Mouse (Mus musculus): Measurements from ENCODE around the gene Gcm1. TPM values are rescaled to one million over a fixed set of nuclear protein-coding genes. Genes with fewer than 3 reads are reported as not detected.
A peak's percentile ranks its signal among the peaks of the same experiment; 100 is the strongest.
"Not testable (repeated sequence)": the region's sequence is repeated elsewhere in the genome, so short reads cannot be mapped to it uniquely, and the experiment has no call there.

Gene Gcm1
- total and polyA plus RNA-seq, 2 experiments from 2014 or later, result 0.09 to 0.10 TPM

DNA sequence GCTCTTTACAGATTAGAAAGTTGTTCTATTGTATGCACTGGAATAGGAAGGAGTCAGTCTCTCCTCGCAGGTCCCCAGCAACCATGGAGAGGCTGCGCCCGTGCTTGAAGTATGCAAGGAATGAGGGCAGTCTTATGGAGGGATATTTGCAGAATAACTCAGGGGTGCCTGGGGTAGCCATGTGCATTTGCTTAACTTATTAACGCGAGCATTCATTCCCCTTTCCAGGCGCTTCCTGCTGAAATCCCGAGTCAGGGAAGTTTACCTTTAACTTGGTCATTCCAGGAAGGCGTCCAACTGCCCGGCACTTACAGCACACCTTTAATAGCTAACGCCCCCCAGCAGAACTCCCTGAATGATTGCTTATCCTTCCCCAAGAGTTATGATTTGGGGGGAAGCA is 12.4 kb downstream of the Gcm1 start:
- 65% methylated on average over 10 of the region's 10 CpGs for whole genome bisulfite sequencing
- Histone ChIP-seq H3K4me3 (ENCODE audit: low read length) (no peak overlapping the region), H3K4me1 (ENCODE audit: insufficient read depth, low read length) (no peaks in the 10 kb centered on the region), H3K4me2 (ENCODE audit: low read depth, low read length) (no peak overlapping the region), H3K27me3 (ENCODE audit: insufficient read depth, low read length) (no peaks in the 10 kb centered on the region), H3K9me3 (ENCODE audit: low read length) (no peaks in the 10 kb centered on the region), H3K27ac (no peak overlapping the region), H3K9ac (replicated peaks; ENCODE audit: low read length) (no peak overlapping the region), H3K36me3 (ENCODE audit: insufficient read depth, low read length) (no peaks in the 10 kb centered on the region)
- TF ChIP-seq CTCF (IDR thresholded peaks at IDR 0.05; ENCODE audit: low read depth), result no peak
- ATAC-seq, result no peak
- no peak for DNase-seq (ENCODE audit: low spot score)

DNA sequence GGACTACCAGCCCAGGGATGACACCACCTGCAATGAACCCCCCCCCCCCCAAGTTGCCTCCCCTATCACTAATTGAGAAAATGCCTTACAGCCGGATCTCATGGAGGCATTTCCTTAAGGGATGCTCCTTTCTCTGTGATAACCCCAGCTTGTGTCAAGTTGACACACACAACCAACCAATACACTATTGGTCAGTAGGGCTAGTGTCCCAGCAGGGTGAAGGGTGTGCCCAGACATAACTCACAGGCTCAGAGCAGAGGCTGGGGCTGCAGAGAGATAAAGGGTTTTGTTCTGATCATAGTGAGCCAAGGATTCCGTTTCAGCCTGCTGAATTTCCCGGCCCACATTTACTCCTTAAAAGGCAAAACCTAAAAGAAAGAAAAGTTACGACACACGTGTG is 18.8 kb downstream of the Gcm1 start:
- Histone ChIP-seq H3K4me3 (ENCODE audit: low read length) (no peak overlapping the region), H3K27ac (no peak overlapping the region), H3K27me3 (ENCODE audit: insufficient read depth, low read length) (no peaks in the 10 kb centered on the region), H3K9me3 (ENCODE audit: low read length) (no peaks in the 10 kb centered on the region), H3K4me1 (ENCODE audit: insufficient read depth, low read length) (no peaks in the 10 kb centered on the region), H3K4me2 (ENCODE audit: low read depth, low read length) (no peak overlapping the region), H3K9ac (replicated peaks; ENCODE audit: low read length) (no peak overlapping the region), H3K36me3 (ENCODE audit: insufficient read depth, low read length) (no peaks in the 10 kb centered on the region)
- 81% methylated on average over 5 of the region's 5 CpGs for WGBS
- DNase-seq (ENCODE audit: low spot score) (no peak), ATAC-seq (no peak)
- TF ChIP-seq CTCF (IDR thresholded peaks at IDR 0.05; ENCODE audit: low read depth), result no peak

DNA sequence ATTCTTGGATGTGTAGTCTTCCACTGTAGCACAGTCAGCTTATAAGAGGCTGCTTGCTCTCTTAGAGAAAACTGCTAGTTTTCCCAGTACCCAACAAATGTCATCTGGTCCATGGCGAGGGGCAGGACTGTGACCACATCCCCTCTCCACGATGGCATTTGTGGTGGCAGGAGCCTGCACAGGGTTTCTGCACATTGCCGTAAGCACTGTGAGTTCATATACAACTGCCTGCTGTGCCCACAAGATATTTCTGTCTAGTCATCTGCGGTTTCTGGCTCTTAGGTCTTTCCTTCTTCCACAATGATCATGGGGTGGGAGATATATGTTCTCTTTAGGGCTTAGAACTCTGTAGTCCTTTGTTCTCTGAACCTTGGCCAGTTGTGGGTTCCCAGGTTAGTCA is 19.9 kb downstream of the Gcm1 start:
- ATAC-seq, result no peak

DNA sequence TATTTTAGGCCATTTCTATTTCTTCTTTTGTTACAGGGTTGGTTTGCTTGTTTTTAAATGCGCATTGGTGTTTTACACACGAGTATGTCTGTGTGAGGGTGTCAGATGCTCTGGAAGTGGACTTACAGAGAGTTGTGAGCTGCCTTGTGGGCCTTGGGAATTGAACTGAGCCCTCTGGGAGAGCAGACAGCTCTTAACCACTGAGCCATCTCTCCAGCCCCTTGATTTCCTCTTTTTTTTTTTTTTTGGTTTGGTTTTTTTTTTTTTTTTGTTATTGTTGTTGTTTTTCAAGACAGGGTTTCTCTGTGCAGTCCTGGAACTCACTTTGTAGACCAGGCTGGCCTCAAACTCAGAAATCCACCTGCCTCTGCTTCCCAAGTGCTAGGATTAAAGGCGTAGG is 21.6 kb downstream of the Gcm1 start:
- not testable (repeated sequence) for H3K4me3 ChIP-seq (ENCODE audit: low read length); H3K9ac ChIP-seq (replicated peaks; ENCODE audit: low read length); DNase-seq (ENCODE audit: low spot score); H3K36me3 ChIP-seq (ENCODE audit: insufficient read depth, low read length); ATAC-seq; H3K27me3 ChIP-seq (ENCODE audit: insufficient read depth, low read length); H3K4me1 ChIP-seq (ENCODE audit: insufficient read depth, low read length); H3K9me3 ChIP-seq (ENCODE audit: low read length); H3K4me2 ChIP-seq (ENCODE audit: low read depth, low read length); H3K27ac ChIP-seq
- WGBS, result 90% methylated on average over 3 of the region's 3 CpGs

More for the DNA sequence above, 19.9 kb downstream of the Gcm1 start:
- Histone ChIP-seq H3K27ac (no peak overlapping the region), H3K4me1 (ENCODE audit: insufficient read depth, low read length) (no peaks in the 10 kb centered on the region), H3K36me3 (ENCODE audit: insufficient read depth, low read length) (no peaks in the 10 kb centered on the region), H3K27me3 (ENCODE audit: insufficient read depth, low read length) (no peaks in the 10 kb centered on the region), H3K9ac (replicated peaks; ENCODE audit: low read length) (no peak overlapping the region), H3K4me3 (ENCODE audit: low read length) (no peak overlapping the region), H3K9me3 (ENCODE audit: low read length) (no peaks in the 10 kb centered on the region), H3K4me2 (ENCODE audit: low read depth, low read length) (no peak overlapping the region)
- WGBS, result 92% methylated on average over 4 of the region's 4 CpGs
- TF ChIP-seq CTCF (IDR thresholded peaks at IDR 0.05; ENCODE audit: low read depth), result no peak
- no peak for DNase-seq (ENCODE audit: low spot score)

DNA sequence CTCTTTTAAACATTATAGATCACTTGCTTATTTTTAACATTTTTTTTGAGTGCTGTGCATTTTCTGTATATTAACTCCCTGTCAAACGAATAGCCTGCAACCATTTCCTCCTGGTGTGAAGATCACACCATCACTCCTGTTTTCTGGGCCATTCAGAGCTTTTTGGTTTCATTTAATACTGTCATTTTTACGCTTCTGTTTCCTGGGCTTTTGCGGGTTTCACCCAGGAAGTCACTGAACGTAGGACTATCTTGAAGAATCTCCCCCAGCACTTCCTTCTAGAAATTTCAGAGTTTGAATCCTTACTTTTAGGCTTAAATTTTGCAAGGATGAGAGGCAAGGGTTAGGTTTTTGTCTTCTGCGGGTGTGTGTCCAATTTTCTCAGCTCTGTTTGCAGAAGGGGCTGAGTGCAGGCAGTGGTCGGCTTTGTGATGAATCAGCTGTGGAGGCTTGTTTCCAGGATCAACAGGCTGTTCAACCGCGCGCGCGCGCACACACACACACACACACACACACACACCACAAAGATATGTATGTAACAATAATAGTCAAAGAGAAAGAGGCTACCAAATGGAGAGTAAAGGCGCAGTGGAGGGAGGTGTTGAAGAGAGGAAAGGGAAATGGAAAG is 22.1 kb downstream of the Gcm1 start:
- H3K27me3 ChIP-seq (ENCODE audit: insufficient read depth, low read length), result no peaks in the 10 kb centered on the region
- 87% methylated on average over 13 of the region's 13 CpGs for WGBS
- H3K4me2 ChIP-seq (ENCODE audit: low read depth, low read length), result no peak overlapping the region
- H3K9me3 ChIP-seq (ENCODE audit: low read length), result no peaks in the 10 kb centered on the region
- no peaks in the 10 kb centered on the region for H3K4me1 ChIP-seq (ENCODE audit: insufficient read depth, low read length)
- no peaks in the 10 kb centered on the region for H3K36me3 ChIP-seq (ENCODE audit: insufficient read depth, low read length)
- H3K4me3 ChIP-seq (ENCODE audit: low read length), result no peak overlapping the region
- ATAC-seq (no peak), DNase-seq (ENCODE audit: low spot score) (no peak)
- H3K9ac ChIP-seq (replicated peaks; ENCODE audit: low read length), result no peak overlapping the region
- H3K27ac ChIP-seq, result no peak overlapping the region
- TF ChIP-seq CTCF (IDR thresholded peaks at IDR 0.05; ENCODE audit: low read depth), result no peak

DNA sequence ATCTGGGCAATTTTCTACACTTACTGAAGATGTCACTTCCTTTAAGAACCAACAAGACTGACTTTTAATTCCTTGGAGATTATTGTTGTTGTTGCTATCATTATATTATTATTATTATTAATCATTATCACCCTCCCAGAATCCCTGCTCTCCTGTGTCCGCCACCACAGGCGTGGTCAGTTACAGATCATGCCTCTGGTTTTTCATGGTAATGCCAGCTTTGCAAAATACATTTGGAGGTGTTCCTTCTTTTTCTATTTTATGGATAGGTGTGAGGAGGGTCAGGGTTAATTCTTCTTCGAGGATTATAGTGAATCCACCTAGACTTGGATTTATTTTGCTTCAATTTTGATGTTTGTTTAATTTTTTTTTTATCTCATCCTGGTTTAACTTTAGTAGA is 23.5 kb downstream of the Gcm1 start:
- WGBS, result 94% methylated on average over 3 of the region's 3 CpGs
- H3K9ac ChIP-seq (replicated peaks; ENCODE audit: low read length), result no peak overlapping the region
- no peaks in the 10 kb centered on the region for H3K9me3 ChIP-seq (ENCODE audit: low read length)
- no peak for DNase-seq (ENCODE audit: low spot score)
- no peaks in the 10 kb centered on the region for H3K27me3 ChIP-seq (ENCODE audit: insufficient read depth, low read length)
- no peak for ATAC-seq
- no peaks in the 10 kb centered on the region for H3K36me3 ChIP-seq (ENCODE audit: insufficient read depth, low read length)
- no peak for TF ChIP-seq CTCF (IDR thresholded peaks at IDR 0.05; ENCODE audit: low read depth)
- H3K27ac ChIP-seq, result no peak overlapping the region
- no peaks in the 10 kb centered on the region for H3K4me1 ChIP-seq (ENCODE audit: insufficient read depth, low read length)
- H3K4me3 ChIP-seq (ENCODE audit: low read length), result no peak overlapping the region
- H3K4me2 ChIP-seq (ENCODE audit: low read depth, low read length), result no peak overlapping the region

DNA sequence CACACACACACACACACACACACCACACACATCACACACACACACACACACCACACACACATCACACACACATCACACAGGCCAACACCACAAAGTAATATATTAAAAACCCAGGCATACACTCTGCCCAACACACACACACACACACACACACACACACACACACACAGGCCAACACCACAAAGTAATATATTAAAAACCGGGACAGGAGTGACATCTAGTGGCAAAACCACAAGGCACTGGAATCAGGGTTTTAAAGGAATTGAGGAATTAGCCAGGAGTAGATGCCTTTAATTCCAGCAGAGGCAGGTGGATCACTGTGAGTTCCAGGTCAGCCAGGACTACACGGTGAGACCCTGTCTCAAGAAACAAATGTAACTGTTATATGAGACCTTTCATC is 26.5 kb downstream of the Gcm1 start:
- Histone ChIP-seq H3K4me1 (ENCODE audit: insufficient read depth, low read length) (no peaks in the 10 kb centered on the region), H3K4me3 (ENCODE audit: low read length) (no peak overlapping the region), H3K27me3 (ENCODE audit: insufficient read depth, low read length) (no peaks in the 10 kb centered on the region), H3K4me2 (ENCODE audit: low read depth, low read length) (no peak overlapping the region), H3K27ac (no peak overlapping the region), H3K36me3 (ENCODE audit: insufficient read depth, low read length) (peaks cover 6% of the 10 kb centered on the region), H3K9me3 (ENCODE audit: low read length) (no peaks in the 10 kb centered on the region), H3K9ac (replicated peaks; ENCODE audit: low read length) (no peak overlapping the region)
- peak; percentile 52 for DNase-seq (ENCODE audit: low spot score)
- 33% methylated on average over 2 of the region's 2 CpGs for WGBS
- peak; percentile 65 for TF ChIP-seq CTCF (IDR thresholded peaks at IDR 0.05; ENCODE audit: low read depth)
- 0 out of 2 replicates have a peak, but pooled peaks have one; percentile 40 for ATAC-seq
